Comparison of ENCODE assay signal across 27 mouse cellular contexts in genomic region chr11:81601736-81602135, GRCm38 (mm10).
"Had no signal": no experiment of that assay in that cellular context is flagged by ENCODE, and none has a peak within 500 bp of the region (broad histone marks: within the 10 kb centered on the region; RNA-seq: fewer than 3 reads in every experiment).

No protein-coding gene starts in this region.

- H3K4me3 ChIP-seq: embryonic facial prominence, embryonic 10.5 days; embryonic facial prominence, embryonic 12.5 days; embryonic facial prominence, embryonic 13.5 days; embryonic facial prominence, embryonic 15.5 days; erythroblast, embryonic 14.5 days; forebrain, embryonic 10.5 days; forebrain, embryonic 12.5 days; forebrain, embryonic 13.5 days; forebrain, embryonic 15.5 days; gastrocnemius, adult 2 months; heart, adult 2 months had no signal

- H3K4me1 ChIP-seq: embryonic facial prominence, embryonic 10.5 days; embryonic facial prominence, embryonic 12.5 days; embryonic facial prominence, embryonic 13.5 days; embryonic facial prominence, embryonic 15.5 days; forebrain, embryonic 13.5 days; forebrain, embryonic 15.5 days had no signal

- H3K27me3 ChIP-seq: embryonic facial prominence, embryonic 12.5 days; embryonic facial prominence, embryonic 15.5 days; forebrain, embryonic 12.5 days; forebrain, embryonic 13.5 days; forebrain, embryonic 15.5 days had no signal

- DNase-seq: cerebellum, adult 18-20 months; cerebellum, adult 2 months; cerebellum, adult 8-10 months; cerebellum, adult 9-10 months; cerebellum, adult 9-11 months; cerebellum, postnatal 10 days; cerebellum, postnatal 14 days; cerebellum, postnatal 25 days; cerebellum, postnatal 36 days; embryo, embryonic 11 days; gastrocnemius, adult 2 months; gastrocnemius, postnatal 10 days; gastrocnemius, postnatal 14 days; gastrocnemius, postnatal 25 days; gastrocnemius, postnatal 36 days; heart, adult 2 months had no signal

- H3K4me2 ChIP-seq: embryonic facial prominence, embryonic 12.5 days; embryonic facial prominence, embryonic 13.5 days; embryonic facial prominence, embryonic 15.5 days; forebrain, embryonic 12.5 days; forebrain, embryonic 13.5 days; forebrain, embryonic 15.5 days had no signal

- H3K9me3 ChIP-seq: embryonic facial prominence, embryonic 10.5 days; embryonic facial prominence, embryonic 12.5 days; embryonic facial prominence, embryonic 13.5 days; embryonic facial prominence, embryonic 15.5 days; forebrain, embryonic 10.5 days; forebrain, embryonic 12.5 days; forebrain, embryonic 13.5 days; forebrain, embryonic 15.5 days had no signal

- H3K36me3 ChIP-seq: embryonic facial prominence, embryonic 10.5 days; embryonic facial prominence, embryonic 12.5 days; embryonic facial prominence, embryonic 13.5 days; embryonic facial prominence, embryonic 15.5 days; forebrain, embryonic 10.5 days; forebrain, embryonic 12.5 days; forebrain, embryonic 15.5 days had no signal

- H3K27ac ChIP-seq: embryonic facial prominence, embryonic 10.5 days; embryonic facial prominence, embryonic 12.5 days; embryonic facial prominence, embryonic 13.5 days; embryonic facial prominence, embryonic 15.5 days; forebrain, embryonic 10.5 days; forebrain, embryonic 12.5 days; forebrain, embryonic 13.5 days; forebrain, embryonic 15.5 days; gastrocnemius, adult 2 months; heart, adult 2 months had no signal

- ATAC-seq: forebrain, embryonic 13.5 days; forebrain, embryonic 14.5 days; forebrain, embryonic 15.5 days; forebrain, embryonic 16.5 days had no signal

- H3K9ac ChIP-seq: embryonic facial prominence, embryonic 12.5 days; embryonic facial prominence, embryonic 13.5 days; embryonic facial prominence, embryonic 15.5 days; forebrain, embryonic 12.5 days; forebrain, embryonic 13.5 days; forebrain, embryonic 15.5 days had no signal
